Mouse (Mus musculus) heart, embryonic 12.5 days (tissue): ENCODE data around the gene Aspm. TPM values are rescaled to one million over a fixed set of nuclear protein-coding genes. Genes with fewer than 3 reads are reported as not detected.
"Not testable (repeated sequence)": the region's sequence is repeated elsewhere in the genome, so short reads cannot be mapped to it uniquely, and the experiment has no call there.

ENCODE experiments used
- ATAC-seq: fragments of 200-750 bp; cut with Nextera tagmentation; 2 replicates; pipeline ENCODE4 v1.8.0; 2017; ENCODE audit warnings: moderate TSS enrichment, moderate library complexity; ENCODE audit not compliant: insufficient number of reproducible peaks, low FRiP score
- H3K27ac ChIP-seq: fragments of 300-500 bp; sonication (generic); 2 replicates; pipeline ENCODE4 v1.5.1; 2016; ENCODE audit warnings: mild to moderate bottlenecking, moderate library complexity; ENCODE audit not compliant: poor library complexity, severe bottlenecking
- H3K27me3 ChIP-seq: fragments of 300-500 bp; sonication (generic); replicated peaks from 2 replicates; pipeline ENCODE4 v1.6.1; 2016; ENCODE audit warnings: mild to moderate bottlenecking, moderate library complexity
- H3K36me3 ChIP-seq: fragments of 300-500 bp; sonication (generic); 2 replicates; pipeline ENCODE4 v1.6.1; 2016; ENCODE audit warnings: mild to moderate bottlenecking, moderate library complexity
- H3K4me1 ChIP-seq: fragments of 300-500 bp; sonication (generic); replicated peaks from 2 replicates; pipeline ENCODE4 v1.6.1; 2016; ENCODE audit warnings: mild to moderate bottlenecking
- H3K4me2 ChIP-seq: fragments of 300-500 bp; sonication (generic); 2 replicates; pipeline ENCODE4 v1.6.1; 2016; ENCODE audit warnings: mild to moderate bottlenecking, moderate library complexity
- H3K4me3 ChIP-seq: fragments of 300-500 bp; sonication (generic); 2 replicates; pipeline ENCODE4 v1.5.1; 2016; ENCODE audit warnings: mild to moderate bottlenecking
- H3K9ac ChIP-seq: fragments of 300-500 bp; sonication (generic); 2 replicates; pipeline ENCODE4 v1.6.1; 2016; ENCODE audit warnings: mild to moderate bottlenecking, moderate library complexity
- H3K9me3 ChIP-seq: fragments of 300-500 bp; sonication (generic); replicated peaks from 2 replicates; pipeline ENCODE4 v1.6.1; 2016; ENCODE audit warnings: mild to moderate bottlenecking, moderate library complexity
- WGBS: fragments of 180-500 bp; shearing (Covaris S2); methylation state at CpG from one replicate; pipeline ENCODE4 v1.1.7; 2016; 5-methylcytosine and 5-hydroxymethylcytosine counted together
- polyA plus RNA-seq: library from polyadenylated mRNA; unstranded; fragments of >200 nt; fragmentation: Nextera tagmentation; extraction: Ambion mirVana; gene quantifications from 2 replicates; pipeline ENCODE4 v1.2.1, GENCODE M21; 2016

Aspm gene
- polyA plus RNA-seq = 18.0 and 18.4 TPM in 2 replicates

- peak within 1 kb of the TSS; percentile 79 for H3K27ac ChIP-seq
- H3K4me2 ChIP-seq = peak within 1 kb of the TSS; percentile 76
- H3K9me3 ChIP-seq = no peaks in the 10 kb centered on the region
- peak within 1 kb of the TSS; percentile 90 for H3K4me3 ChIP-seq
- peaks cover 15% of the 10 kb centered on the region for H3K36me3 ChIP-seq
- H3K27me3 ChIP-seq = no peaks in the 10 kb centered on the region
- H3K9ac ChIP-seq = peak within 1 kb of the TSS; percentile 80
- H3K4me1 ChIP-seq = peaks cover 9% of the 10 kb centered on the region
- WGBS = under 1% methylated on average over 65 of the region's 65 CpGs
- ATAC-seq = peak; percentile 98
Measured at GRCm38 (mm10) chr1:139454340-139455225, at the start of gene Aspm. Gene Aspm, plus strand, starts transcription at chr1:139454772.

GRCm38 (mm10) chr1:139405766-139406165 lies 48.8 kb upstream of the Aspm start:
- H3K4me3 ChIP-seq = no peak overlapping the region
- no peaks in the 10 kb centered on the region for H3K27me3 ChIP-seq
- H3K4me1 ChIP-seq = no peaks in the 10 kb centered on the region
- no peaks in the 10 kb centered on the region for H3K36me3 ChIP-seq
- H3K9ac ChIP-seq = no peak overlapping the region
- H3K27ac ChIP-seq = no peak overlapping the region
- H3K4me2 ChIP-seq = no peak overlapping the region
- H3K9me3 ChIP-seq = peaks cover 6% of the 10 kb centered on the region
- ATAC-seq = no peak

- no peak for ATAC-seq
- Histone ChIP-seq H3K27ac (no peak overlapping the region), H3K27me3 (no peaks in the 10 kb centered on the region), H3K4me1 (no peaks in the 10 kb centered on the region), H3K36me3 (no peaks in the 10 kb centered on the region), H3K4me2 (no peak overlapping the region), H3K9ac (no peak overlapping the region), H3K4me3 (no peak overlapping the region), H3K9me3 (peaks cover 8% of the 10 kb centered on the region)
- 58% methylated on average over 5 of the region's 5 CpGs for WGBS
Measured at GRCm38 (mm10) chr1:139407701-139408100, 46.9 kb upstream of the Aspm start.

- H3K4me3 ChIP-seq, H3K4me1 ChIP-seq, H3K4me2 ChIP-seq, ATAC-seq, H3K9me3 ChIP-seq, H3K27me3 ChIP-seq, H3K27ac ChIP-seq, H3K36me3 ChIP-seq, H3K9ac ChIP-seq: not testable (repeated sequence)
- 81% methylated on average over 2 of the region's 2 CpGs for WGBS
Measured at GRCm38 (mm10) chr1:139412365-139412764, 42.2 kb upstream of the Aspm start.

- ATAC-seq = no peak
- Histone ChIP-seq H3K4me1 (no peaks in the 10 kb centered on the region), H3K27me3 (no peaks in the 10 kb centered on the region), H3K27ac (no peak overlapping the region), H3K36me3 (no peaks in the 10 kb centered on the region), H3K4me3 (no peak overlapping the region), H3K9ac (no peak overlapping the region), H3K4me2 (no peak overlapping the region), H3K9me3 (peaks cover 8% of the 10 kb centered on the region)
- 80% methylated on average over 3 of the region's 3 CpGs for WGBS
Measured at GRCm38 (mm10) chr1:139413465-139413864, 41.1 kb upstream of the Aspm start.

GRCm38 (mm10) chr1:139421521-139421874 lies 33.1 kb upstream of the Aspm start:
- H3K9ac ChIP-seq = peak overlapping the region; percentile 96
- H3K36me3 ChIP-seq = no peaks in the 10 kb centered on the region
- H3K4me1 ChIP-seq = peaks cover 23% of the 10 kb centered on the region
- 3% methylated on average over 8 of the region's 8 CpGs for WGBS
- ATAC-seq = no peak
- H3K27me3 ChIP-seq = no peaks in the 10 kb centered on the region
- H3K4me2 ChIP-seq = peak overlapping the region; percentile 80
- H3K4me3 ChIP-seq = peak overlapping the region; percentile 96
- no peaks in the 10 kb centered on the region for H3K9me3 ChIP-seq
- peak overlapping the region; percentile 95 for H3K27ac ChIP-seq

GRCm38 (mm10) chr1:139421875-139422791 lies 32.4 kb upstream of the Aspm start, which contains the start of gene Zbtb41:
Gene Zbtb41, plus strand, starts transcription at chr1:139422288.
- Histone ChIP-seq H3K4me2 (peak within 1 kb of the TSS; percentile 80), H3K9me3 (no peaks in the 10 kb centered on the region), H3K27me3 (no peaks in the 10 kb centered on the region), H3K27ac (peak within 1 kb of the TSS; percentile 95), H3K4me1 (peaks cover 26% of the 10 kb centered on the region), H3K4me3 (peak within 1 kb of the TSS; percentile 96), H3K9ac (peak within 1 kb of the TSS; percentile 96), H3K36me3 (peaks cover 3% of the 10 kb centered on the region; the same call in 1 of the 2 replicates)
- under 1% methylated on average over 86 of the region's 88 CpGs for WGBS
- peak; percentile 95 for ATAC-seq

- peaks cover 4% of the 10 kb centered on the region; the same call in 1 of the 2 replicates for H3K36me3 ChIP-seq
- peaks cover 27% of the 10 kb centered on the region for H3K4me1 ChIP-seq
- no peaks in the 10 kb centered on the region for H3K27me3 ChIP-seq
- H3K9me3 ChIP-seq = no peaks in the 10 kb centered on the region
- H3K27ac ChIP-seq = peak overlapping the region; percentile 95; the same call in 1 of the 2 replicates
- ATAC-seq = no peak
- H3K4me2 ChIP-seq = peak overlapping the region; percentile 80
- peak overlapping the region; percentile 96 for H3K4me3 ChIP-seq
- peak overlapping the region; percentile 96 for H3K9ac ChIP-seq
- 20% methylated on average over 10 of the region's 10 CpGs for WGBS
Measured at GRCm38 (mm10) chr1:139422941-139423340, 31.6 kb upstream of the Aspm start.

GRCm38 (mm10) chr1:139423931-139424330 lies 30.6 kb upstream of the Aspm start:
- peak overlapping the region; percentile 65 for H3K9ac ChIP-seq

GRCm38 (mm10) chr1:139425006-139425405 lies 29.6 kb upstream of the Aspm start:
- Histone ChIP-seq H3K4me3 (peak overlapping the region; percentile 40), H3K4me1 (peaks cover 27% of the 10 kb centered on the region), H3K27ac (no peak overlapping the region), H3K4me2 (peak overlapping the region; percentile 79), H3K27me3 (no peaks in the 10 kb centered on the region), H3K36me3 (peaks cover 14% of the 10 kb centered on the region), H3K9me3 (no peaks in the 10 kb centered on the region), H3K9ac (peak overlapping the region; percentile 65)
- ATAC-seq = no peak
- WGBS = 33% methylated on average over 3 of the region's 3 CpGs

More at GRCm38 (mm10) chr1:139423931-139424330, 30.6 kb upstream of the Aspm start:
- Histone ChIP-seq H3K27ac (no peak overlapping the region), H3K4me1 (peaks cover 27% of the 10 kb centered on the region), H3K4me2 (peak overlapping the region; percentile 80), H3K4me3 (peak overlapping the region; percentile 96), H3K36me3 (peaks cover 5% of the 10 kb centered on the region), H3K9me3 (no peaks in the 10 kb centered on the region), H3K27me3 (no peaks in the 10 kb centered on the region)
- no peak for ATAC-seq
- 33% methylated on average over 10 of the region's 10 CpGs for WGBS

GRCm38 (mm10) chr1:139438373-139438772 lies 16.2 kb upstream of the Aspm start:
- no peaks in the 10 kb centered on the region for H3K27me3 ChIP-seq
- H3K9me3 ChIP-seq = no peaks in the 10 kb centered on the region
- ATAC-seq = no peak; the same call in 1 of the 2 replicates
- no peak overlapping the region for H3K4me3 ChIP-seq
- H3K4me2 ChIP-seq = no peak overlapping the region
- H3K27ac ChIP-seq = no peak overlapping the region
- H3K36me3 ChIP-seq = peaks cover 31% of the 10 kb centered on the region
- 0 out of 2 replicates have a peak, but pooled peaks cover 2% of the 10 kb centered on the region for H3K4me1 ChIP-seq
- H3K9ac ChIP-seq = no peak overlapping the region
